ENCODE assay signal across 18 mouse cellular contexts in genomic region chr7:100871355-100871754, GRCm38 (mm10).
"Had no signal": no experiment of that assay in that cellular context is flagged by ENCODE, and none has a peak within 500 bp of the region (broad histone marks: within the 10 kb centered on the region; RNA-seq: fewer than 3 reads in every experiment).

No protein-coding gene starts in this region.

- H3K4me1 ChIP-seq: hindbrain, embryonic 10.5 days; hindbrain, embryonic 12.5 days; intestine, embryonic 15.5 days had no signal

- H3K9me3 ChIP-seq: heart, embryonic 10.5 days; heart, embryonic 12.5 days; hindbrain, embryonic 10.5 days; hindbrain, embryonic 12.5 days; intestine, embryonic 15.5 days; limb, embryonic 13.5 days; limb, embryonic 15.5 days; liver, embryonic 12.5 days had no signal

- H3K27me3 ChIP-seq: heart, embryonic 12.5 days; hindbrain, embryonic 12.5 days; intestine, embryonic 15.5 days; limb, embryonic 13.5 days; limb, embryonic 15.5 days; liver, embryonic 12.5 days had no signal

- H3K27ac ChIP-seq: hindbrain, embryonic 10.5 days; hindbrain, embryonic 12.5 days; hindbrain, embryonic 14.5 days; intestine, embryonic 15.5 days; limb, embryonic 13.5 days; limb, embryonic 15.5 days; liver, embryonic 12.5 days; liver, embryonic 14.5 days had no signal

- H3K9ac ChIP-seq: heart, embryonic 12.5 days; hindbrain, embryonic 12.5 days; hindbrain, embryonic 14.5 days; intestine, embryonic 15.5 days; limb, embryonic 13.5 days; limb, embryonic 15.5 days; liver, embryonic 12.5 days; liver, embryonic 14.5 days had no signal

- DNase-seq: gastrocnemius, postnatal 10 days; gastrocnemius, postnatal 25 days; layer of hippocampus, postnatal 36 days; left cerebral cortex, postnatal 4 days had no signal

- H3K4me2 ChIP-seq: heart, embryonic 12.5 days; hindbrain, embryonic 12.5 days; hindbrain, embryonic 14.5 days; intestine, embryonic 15.5 days; limb, embryonic 13.5 days; limb, embryonic 15.5 days; liver, embryonic 12.5 days had no signal

- ATAC-seq: hindbrain, embryonic 16.5 days; inflammation-experienced regulatory T-cells, adult 6 months; intestine, embryonic 15.5 days; intestine, postnatal 0 days; liver, embryonic 12.5 days had no signal

- H3K4me3 ChIP-seq: gastrocnemius, adult 2 months; heart, embryonic 10.5 days; heart, embryonic 12.5 days; hindbrain, embryonic 10.5 days; hindbrain, embryonic 12.5 days; intestine, embryonic 15.5 days; limb, embryonic 13.5 days; limb, embryonic 15.5 days; liver, embryonic 12.5 days had no signal
